Mouse (Mus musculus): ENCODE results near the gene Mtmr3. TPM values are rescaled to one million over a fixed set of nuclear protein-coding genes. Genes with fewer than 3 reads are reported as not detected.
A peak's percentile ranks its signal among the peaks of the same experiment; 100 is the strongest.

Gene Mtmr3
- polyA plus RNA-seq, 1 experiment from 2014 or later: 23.7 TPM

DNA sequence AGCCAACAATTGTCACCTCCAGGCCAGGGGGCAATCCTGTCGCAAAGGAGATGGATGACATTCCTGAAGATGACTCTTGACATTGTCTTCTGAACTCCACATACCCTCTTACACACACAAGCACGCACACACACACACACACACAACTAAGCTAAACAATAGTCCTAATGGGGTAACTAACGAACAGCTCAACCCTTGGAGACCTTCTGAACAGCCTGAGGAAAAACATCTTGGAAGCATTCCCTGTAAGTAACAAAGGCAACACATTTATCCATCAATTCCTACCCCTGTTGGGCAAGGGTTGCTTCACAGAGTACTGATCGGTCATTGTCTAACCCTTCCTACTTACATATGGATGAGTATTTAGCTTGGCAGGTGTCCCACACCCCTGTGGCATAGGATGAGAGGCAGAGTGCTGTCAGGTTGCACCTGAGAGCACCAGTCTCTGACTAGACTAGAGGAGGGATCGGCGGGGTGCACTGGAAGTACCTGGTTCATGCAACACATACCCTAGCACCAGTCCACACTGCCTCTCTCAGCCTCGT, 27.9 kb upstream of the Mtmr3 start:
- no peaks in the 10 kb centered on the region for H3K36me3 ChIP-seq
- no peaks in the 10 kb centered on the region for H3K9me3 ChIP-seq
- H3K4me3 ChIP-seq: no peak overlapping the region
- 78% methylated on average over 7 of the region's 7 CpGs for WGBS
- peaks cover 16% of the 10 kb centered on the region for H3K4me1 ChIP-seq
- H3K27me3 ChIP-seq (ENCODE audit: insufficient read depth, poor library complexity, severe bottlenecking): no peaks in the 10 kb centered on the region
- DNase-seq (ENCODE audit: low spot score): no peak
- no peak overlapping the region for H3K27ac ChIP-seq

- 71% methylated on average over 4 of the region's 4 CpGs for WGBS
- H3K4me1 ChIP-seq: peaks cover 16% of the 10 kb centered on the region
- no peak for DNase-seq (ENCODE audit: low spot score)
Observed at GRCm38 (mm10) chr11:4621866-4622265, 27.2 kb upstream of the Mtmr3 start.

GRCm38 (mm10) chr11:4620501-4621108, 25.9 kb upstream of the Mtmr3 start:
- Histone ChIP-seq H3K27me3 (ENCODE audit: insufficient read depth, poor library complexity, severe bottlenecking) (no peaks in the 10 kb centered on the region), H3K36me3 (no peaks in the 10 kb centered on the region), H3K27ac (peak overlapping the region; percentile 74; the same call in 1 of the 2 replicates), H3K4me3 (peak overlapping the region; percentile 22), H3K4me1 (peaks cover 16% of the 10 kb centered on the region), H3K9me3 (no peaks in the 10 kb centered on the region)
- DNase-seq (ENCODE audit: low spot score): no peak
- 41% methylated on average over 13 of the region's 13 CpGs for WGBS

More at GRCm38 (mm10) chr11:4621866-4622265, 27.2 kb upstream of the Mtmr3 start:
- H3K4me3 ChIP-seq: no peak overlapping the region
- no peaks in the 10 kb centered on the region for H3K36me3 ChIP-seq
- no peak overlapping the region for H3K27ac ChIP-seq
- H3K27me3 ChIP-seq (ENCODE audit: insufficient read depth, poor library complexity, severe bottlenecking): no peaks in the 10 kb centered on the region
- H3K9me3 ChIP-seq: no peaks in the 10 kb centered on the region

- 41% methylated on average over 16 of the region's 16 CpGs for WGBS
- Histone ChIP-seq H3K4me3 (peak within 1 kb of the TSS; percentile 22), H3K4me1 (peaks cover 16% of the 10 kb centered on the region), H3K9me3 (no peaks in the 10 kb centered on the region), H3K36me3 (no peaks in the 10 kb centered on the region), H3K27me3 (ENCODE audit: insufficient read depth, poor library complexity, severe bottlenecking) (no peaks in the 10 kb centered on the region), H3K27ac (peak within 1 kb of the TSS; percentile 74; the same call in 1 of the 2 replicates)
- DNase-seq (ENCODE audit: low spot score): no peak
Observed at GRCm38 (mm10) chr11:4620017-4620485, 25.4 kb upstream of the Mtmr3 start, which contains the start of gene Gm11032. TSS of gene Gm11032 (plus strand) at chr11:4620067.

- no peak overlapping the region for H3K4me3 ChIP-seq
- H3K9me3 ChIP-seq: no peaks in the 10 kb centered on the region
- WGBS: 80% methylated on average over 2 of the region's 2 CpGs
- no peaks in the 10 kb centered on the region for H3K36me3 ChIP-seq
- DNase-seq (ENCODE audit: low spot score): no peak
- H3K27ac ChIP-seq: no peak overlapping the region
- H3K27me3 ChIP-seq (ENCODE audit: insufficient read depth, poor library complexity, severe bottlenecking): no peaks in the 10 kb centered on the region
- H3K4me1 ChIP-seq: peaks cover 5% of the 10 kb centered on the region; the same call in 1 of the 2 replicates
Observed at GRCm38 (mm10) chr11:4611904-4612303, 17.2 kb upstream of the Mtmr3 start.

GRCm38 (mm10) chr11:4606541-4606940, 11.9 kb upstream of the Mtmr3 start:
- Histone ChIP-seq H3K36me3 (no peaks in the 10 kb centered on the region), H3K27ac (no peak overlapping the region), H3K4me3 (no peak overlapping the region), H3K9me3 (no peaks in the 10 kb centered on the region), H3K27me3 (ENCODE audit: insufficient read depth, poor library complexity, severe bottlenecking) (no peaks in the 10 kb centered on the region), H3K4me1 (peaks cover 32% of the 10 kb centered on the region)
- 68% methylated on average over 1 of the region's 1 CpGs for WGBS
- no peak for DNase-seq (ENCODE audit: low spot score)

DNA sequence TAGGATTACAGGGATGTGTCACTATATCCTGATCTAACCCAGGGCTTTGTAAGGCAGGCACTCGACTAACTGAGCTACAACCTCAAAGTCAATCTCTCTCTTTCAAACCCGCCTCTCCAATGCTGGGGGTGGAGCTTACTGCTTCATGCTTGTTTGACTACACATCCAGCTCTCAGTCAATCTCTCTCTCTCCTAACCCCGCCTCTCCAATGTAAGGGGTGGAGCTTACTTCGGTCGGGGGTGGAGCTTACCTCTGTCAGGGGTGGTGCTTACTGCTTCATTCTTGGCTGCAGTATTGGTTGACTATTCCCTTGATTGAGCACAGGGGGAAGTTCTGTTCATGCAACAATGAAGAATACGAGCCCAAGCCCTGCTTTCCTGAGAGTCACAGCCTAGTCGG, 10.8 kb upstream of the Mtmr3 start:
- H3K4me3 ChIP-seq: no peak overlapping the region
- no peak overlapping the region for H3K27ac ChIP-seq
- peaks cover 32% of the 10 kb centered on the region for H3K4me1 ChIP-seq
- H3K9me3 ChIP-seq: no peaks in the 10 kb centered on the region
- H3K27me3 ChIP-seq (ENCODE audit: insufficient read depth, poor library complexity, severe bottlenecking): no peaks in the 10 kb centered on the region
- 48% methylated on average over 7 of the region's 7 CpGs for WGBS
- H3K36me3 ChIP-seq: no peaks in the 10 kb centered on the region
- no peak for DNase-seq (ENCODE audit: low spot score)

DNA sequence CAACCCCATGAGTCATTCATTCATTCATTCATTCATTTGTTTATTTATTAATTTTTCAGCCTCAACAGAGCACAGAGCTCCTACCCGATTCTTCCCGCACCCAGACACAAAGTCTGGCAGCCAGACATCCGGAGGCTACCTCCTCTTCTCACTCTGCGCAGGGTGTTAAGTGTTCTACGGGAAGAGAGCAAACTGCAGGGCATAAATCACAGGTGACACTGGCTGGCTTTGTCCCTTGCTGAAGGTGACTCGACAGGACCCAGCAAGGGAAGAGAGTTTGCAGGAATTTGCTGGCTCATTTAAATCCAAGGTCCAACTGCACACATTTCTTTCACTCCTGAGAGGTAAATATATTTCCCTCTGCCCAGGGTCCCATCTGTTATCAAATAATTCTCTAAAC, 9.8 kb upstream of the Mtmr3 start:
- WGBS: 32% methylated on average over 6 of the region's 6 CpGs
- Histone ChIP-seq H3K4me3 (no peak overlapping the region), H3K36me3 (no peaks in the 10 kb centered on the region), H3K27ac (no peak overlapping the region), H3K4me1 (peaks cover 32% of the 10 kb centered on the region), H3K27me3 (ENCODE audit: insufficient read depth, poor library complexity, severe bottlenecking) (no peaks in the 10 kb centered on the region), H3K9me3 (no peaks in the 10 kb centered on the region)
- DNase-seq (ENCODE audit: low spot score): no peak

DNA sequence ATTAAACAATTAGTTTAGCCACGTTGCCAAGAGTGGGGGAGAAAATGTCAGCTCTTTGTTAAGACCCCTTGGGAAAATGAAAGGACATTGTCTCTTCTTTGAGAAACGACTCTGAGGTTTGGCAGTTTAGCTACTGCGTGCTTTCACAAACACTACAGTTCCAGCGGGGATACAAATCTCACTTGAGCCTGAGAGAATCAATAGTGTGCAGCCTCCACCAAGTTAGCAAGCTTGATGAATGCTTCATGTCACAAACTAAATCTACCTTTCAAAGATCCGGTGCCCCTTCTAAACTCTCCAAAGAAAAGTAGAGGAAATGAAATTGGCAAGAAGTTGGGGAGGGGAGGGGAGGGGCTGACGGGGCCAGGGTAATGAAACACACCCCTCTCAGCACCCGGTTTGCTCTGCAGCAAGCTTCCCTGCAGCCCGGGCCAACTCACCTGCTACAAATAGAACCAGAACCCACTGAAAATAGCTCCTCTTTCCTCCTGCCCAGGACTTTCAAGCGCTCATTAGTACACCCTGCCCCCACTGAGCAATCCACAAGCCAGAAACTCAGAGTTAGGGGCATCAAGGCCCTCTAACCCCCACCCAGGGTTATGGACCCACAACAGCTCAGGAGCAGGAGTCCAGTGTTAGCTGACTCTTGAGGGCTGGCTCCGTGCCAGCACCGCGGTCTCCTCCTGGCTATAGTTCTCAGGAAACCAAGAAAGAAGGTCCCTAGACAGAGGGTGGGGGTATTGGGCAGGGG, 8.2 kb upstream of the Mtmr3 start:
- Histone ChIP-seq H3K27me3 (ENCODE audit: insufficient read depth, poor library complexity, severe bottlenecking) (no peaks in the 10 kb centered on the region), H3K4me1 (peaks cover 32% of the 10 kb centered on the region), H3K27ac (peak overlapping the region; percentile 72; the same call in 1 of the 2 replicates), H3K4me3 (peak overlapping the region; percentile 8; the same call in 1 of the 2 replicates), H3K9me3 (no peaks in the 10 kb centered on the region), H3K36me3 (no peaks in the 10 kb centered on the region)
- 43% methylated on average over 12 of the region's 12 CpGs for WGBS
- no peak for DNase-seq (ENCODE audit: low spot score)

DNA sequence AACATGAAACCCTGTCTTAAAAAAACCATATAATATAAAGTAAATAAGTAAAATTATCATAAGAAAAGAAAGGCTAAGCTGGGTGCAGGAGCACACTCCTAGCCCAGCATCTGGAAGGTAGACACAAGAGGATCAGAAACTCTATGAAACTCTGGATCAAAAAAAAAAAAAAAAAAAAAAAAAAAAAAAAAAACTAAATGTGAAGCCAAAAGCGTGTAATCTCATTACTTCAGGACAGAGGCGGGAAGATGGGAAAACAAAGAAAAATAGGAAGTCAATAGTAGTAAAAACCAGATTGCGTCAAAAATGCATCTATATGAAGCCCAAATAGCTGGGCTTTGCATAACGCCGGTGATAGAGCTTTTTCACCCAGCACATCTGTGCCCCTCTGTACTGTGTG, 7.2 kb upstream of the Mtmr3 start:
- Histone ChIP-seq H3K9me3 (no peaks in the 10 kb centered on the region), H3K27me3 (ENCODE audit: insufficient read depth, poor library complexity, severe bottlenecking) (no peaks in the 10 kb centered on the region), H3K4me3 (no peak overlapping the region), H3K36me3 (no peaks in the 10 kb centered on the region), H3K4me1 (peaks cover 32% of the 10 kb centered on the region), H3K27ac (no peak overlapping the region)
- DNase-seq (ENCODE audit: low spot score): no peak
- 84% methylated on average over 5 of the region's 5 CpGs for WGBS

DNA sequence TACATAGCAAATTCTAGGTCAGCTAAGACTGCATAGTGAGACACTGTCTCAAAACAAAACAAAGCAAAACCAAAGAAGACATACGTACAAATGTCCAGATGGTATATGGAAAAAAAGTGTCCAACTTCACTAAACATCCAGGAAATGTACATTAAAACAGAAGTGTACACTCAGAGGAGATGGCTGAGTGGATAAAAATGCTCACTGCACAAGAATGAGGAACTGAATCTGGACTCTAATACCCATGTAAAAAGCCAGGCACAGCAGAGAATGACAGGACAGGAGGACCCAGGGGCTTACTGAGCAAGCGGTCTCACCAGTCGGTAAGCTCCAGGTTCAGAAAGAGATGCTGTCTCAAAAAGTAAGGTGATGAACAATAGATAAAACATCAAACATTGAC, 5.3 kb upstream of the Mtmr3 start:
- peaks cover 22% of the 10 kb centered on the region for H3K4me1 ChIP-seq
- WGBS: 92% methylated on average over 3 of the region's 3 CpGs
- no peaks in the 10 kb centered on the region for H3K27me3 ChIP-seq (ENCODE audit: insufficient read depth, poor library complexity, severe bottlenecking)
- H3K4me3 ChIP-seq: no peak overlapping the region
- no peaks in the 10 kb centered on the region for H3K9me3 ChIP-seq
- DNase-seq (ENCODE audit: low spot score): no peak
- no peaks in the 10 kb centered on the region for H3K36me3 ChIP-seq
- no peak overlapping the region for H3K27ac ChIP-seq

DNA sequence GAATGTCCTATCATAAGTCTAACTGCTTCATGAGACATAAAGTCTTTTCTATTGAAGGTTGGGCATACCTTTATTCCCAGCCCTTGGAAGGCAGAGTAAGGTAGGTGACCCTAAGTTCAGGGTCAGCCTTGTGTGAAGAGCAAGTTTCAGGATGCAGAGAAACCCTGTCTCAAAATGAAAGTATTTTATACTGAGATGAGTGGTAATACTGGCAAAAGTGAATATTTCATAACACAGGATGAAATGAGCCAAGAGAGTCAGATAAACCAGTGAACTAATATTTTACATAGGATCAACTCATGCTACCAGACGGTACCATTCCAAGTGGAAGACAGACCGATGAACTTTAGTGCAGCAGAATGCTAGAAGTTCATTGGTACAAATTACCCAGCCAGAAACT, 3.7 kb upstream of the Mtmr3 start:
- Histone ChIP-seq H3K36me3 (no peaks in the 10 kb centered on the region), H3K9me3 (no peaks in the 10 kb centered on the region), H3K27ac (no peak overlapping the region), H3K4me1 (peaks cover 8% of the 10 kb centered on the region), H3K27me3 (ENCODE audit: insufficient read depth, poor library complexity, severe bottlenecking) (no peaks in the 10 kb centered on the region), H3K4me3 (no peak overlapping the region)
- 93% methylated on average over 2 of the region's 2 CpGs for WGBS
- no peak for DNase-seq (ENCODE audit: low spot score)
